Mouse (Mus musculus) small intestine, adult 2 months (tissue): Measurements from ENCODE around the gene Mst1.

ENCODE experiments used
- CTCF ChIP-seq: fragments of 200-500 bp; IDR thresholded peaks from 2 replicates; pipeline ENCODE4 v1.5.1; 2012; ENCODE audit warnings: low read depth, mild to moderate bottlenecking, control low read depth, inconsistent platforms, low read length, moderate library complexity, mixed read lengths; ENCODE audit not compliant: insufficient replicate concordance, insufficient read length; ENCODE audit errors: extremely low read depth
- POLR2A ChIP-seq: fragments of 200-500 bp; IDR thresholded peaks from 2 replicates; pipeline ENCODE4 v1.6.1; 2012; ENCODE audit warnings: low read depth, mild to moderate bottlenecking, control low read depth, inconsistent platforms, low read length, moderate library complexity

DNA sequence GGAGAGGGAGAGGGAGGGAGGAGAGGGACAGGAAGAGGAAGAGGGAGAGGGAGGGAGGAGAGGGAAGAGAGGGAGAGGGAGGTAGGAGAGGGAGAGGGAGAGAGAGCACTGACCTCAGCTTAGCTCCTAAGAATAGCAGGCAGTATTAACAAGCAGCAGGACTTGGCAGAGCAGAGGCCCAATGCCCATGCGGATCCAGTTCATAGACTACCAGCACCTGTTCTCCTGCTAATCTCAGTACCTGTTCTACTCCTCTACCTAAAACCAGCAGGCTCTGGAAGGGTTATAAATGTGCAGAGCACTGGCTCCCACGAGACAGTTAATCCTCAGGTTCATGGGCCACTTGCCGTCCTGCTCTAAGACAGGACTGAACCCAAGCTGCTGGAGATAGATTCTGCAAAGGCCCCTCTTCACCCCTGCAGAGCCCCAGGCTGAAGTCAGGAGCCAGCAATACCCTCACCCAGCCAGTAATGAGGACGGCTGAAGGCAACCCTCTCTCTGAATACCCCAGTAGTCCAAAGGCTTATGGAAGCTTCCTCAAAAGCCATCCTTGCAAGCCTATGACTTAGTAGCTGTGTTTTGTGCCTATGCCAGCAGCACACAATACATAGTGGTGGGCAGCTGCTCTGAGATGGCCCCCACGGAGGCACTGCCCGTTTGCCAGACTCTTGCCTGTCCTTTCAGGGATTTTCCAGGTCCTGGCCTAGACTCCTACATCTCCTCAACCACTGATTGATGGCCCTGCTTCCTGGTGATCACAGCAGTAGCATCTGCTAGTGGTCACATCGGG lies 6.9 kb upstream of the Mst1 start:
- no peak for TF ChIP-seq CTCF
- no peak for TF ChIP-seq POLR2A
